Mouse (Mus musculus) left cerebral cortex, postnatal 14 days (tissue): ENCODE results near the gene March8. TPM values are rescaled to one million over a fixed set of nuclear protein-coding genes. Genes with fewer than 3 reads are reported as not detected.

Source experiments
- DNase-seq, 2 experiments: peaks; one replicate each; pipeline ENCODE4 v3.0.0; 2021 to 2022; ENCODE audit warnings: low spot score in 2 of 2, mixed read lengths in 1 of 2
- intact Hi-C: fragments of 180-260 bp; cut with DNase I; formaldehyde crosslinking; loops from one replicate; pipeline ENCODE4 v1.15.1; 2025
- total RNA-seq, 2 experiments: library from RNA; stranded (reverse); gene quantifications; 2 replicates each; pipeline ENCODE4 v1.2.3; 2021

March8 gene
- total RNA-seq, 2 experiments from 2014 or later: 52.8 to 54.3 TPM

DNA sequence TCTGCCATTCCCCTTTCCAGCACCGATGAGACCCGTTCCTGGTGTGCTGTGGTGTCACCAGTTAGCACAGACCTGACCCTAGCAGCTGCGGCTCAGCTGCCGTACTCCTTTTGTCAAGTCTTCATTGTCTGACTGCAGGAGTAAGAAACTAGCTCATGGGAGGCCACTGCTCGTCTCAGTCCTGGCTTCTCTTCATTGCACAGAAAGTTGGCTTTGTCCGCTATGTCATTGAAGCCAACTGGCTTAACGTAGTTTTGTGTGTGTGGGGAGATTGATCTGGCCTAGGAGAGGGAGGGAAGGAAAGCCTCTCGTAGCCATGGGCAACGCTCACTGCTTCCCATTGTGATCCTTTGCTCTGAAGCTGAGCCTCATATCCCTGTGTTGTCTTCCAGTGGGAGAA is 67.4 kb downstream of the March8 start:
- intact Hi-C loops: no loop called here
- no peak for DNase-seq

DNA sequence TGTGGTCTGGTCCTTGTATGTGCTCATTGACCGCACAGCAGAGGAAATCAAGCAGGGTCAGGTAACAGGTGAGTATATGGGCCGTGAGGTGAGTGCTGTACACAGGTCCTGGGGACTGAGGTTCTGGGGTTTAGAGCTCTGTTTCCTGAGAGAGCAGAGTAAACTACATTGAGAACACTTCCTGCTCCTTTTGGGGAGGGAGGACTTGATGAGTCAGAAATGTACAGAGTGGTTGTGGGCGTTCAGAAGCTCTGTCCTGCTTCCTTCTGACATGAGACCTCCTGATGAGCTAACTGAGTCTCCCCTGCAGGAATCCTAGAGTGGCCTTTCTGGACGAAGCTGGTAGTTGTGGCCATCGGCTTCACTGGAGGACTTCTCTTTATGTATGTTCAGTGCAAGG is 67.9 kb downstream of the March8 start:
- DNase-seq: no peak
- intact Hi-C loops: no loop called here

DNA sequence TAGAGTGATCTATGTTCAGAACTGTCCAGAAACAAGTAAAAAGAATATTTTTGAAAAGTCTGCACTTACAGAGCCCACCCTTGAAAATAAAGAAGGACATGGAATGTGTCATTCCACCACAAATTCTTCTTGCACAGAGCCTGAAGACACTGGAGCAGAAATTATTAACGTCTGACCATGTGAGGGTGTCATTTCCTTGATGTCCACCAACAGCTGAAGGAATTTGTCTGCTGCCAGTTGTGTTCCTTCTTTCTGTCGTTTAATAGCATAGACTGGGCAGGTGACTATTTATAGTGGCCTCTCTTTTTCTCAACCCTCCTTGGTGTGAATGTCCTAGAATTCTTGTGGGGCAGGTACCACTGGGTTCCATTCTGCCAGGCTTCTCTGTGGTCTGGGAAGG is 68.3 kb downstream of the March8 start:
- intact Hi-C loops: no loop called here
- no peak for DNase-seq

GRCm38 (mm10) chr6:116406680-116407079 is 68.9 kb downstream of the March8 start:
- intact Hi-C loops: no loop called here
- no peak for DNase-seq

- intact Hi-C loops: no loop called here
- DNase-seq: no peak
Observed at GRCm38 (mm10) chr6:116407216-116407615, 69.4 kb downstream of the March8 start.

DNA sequence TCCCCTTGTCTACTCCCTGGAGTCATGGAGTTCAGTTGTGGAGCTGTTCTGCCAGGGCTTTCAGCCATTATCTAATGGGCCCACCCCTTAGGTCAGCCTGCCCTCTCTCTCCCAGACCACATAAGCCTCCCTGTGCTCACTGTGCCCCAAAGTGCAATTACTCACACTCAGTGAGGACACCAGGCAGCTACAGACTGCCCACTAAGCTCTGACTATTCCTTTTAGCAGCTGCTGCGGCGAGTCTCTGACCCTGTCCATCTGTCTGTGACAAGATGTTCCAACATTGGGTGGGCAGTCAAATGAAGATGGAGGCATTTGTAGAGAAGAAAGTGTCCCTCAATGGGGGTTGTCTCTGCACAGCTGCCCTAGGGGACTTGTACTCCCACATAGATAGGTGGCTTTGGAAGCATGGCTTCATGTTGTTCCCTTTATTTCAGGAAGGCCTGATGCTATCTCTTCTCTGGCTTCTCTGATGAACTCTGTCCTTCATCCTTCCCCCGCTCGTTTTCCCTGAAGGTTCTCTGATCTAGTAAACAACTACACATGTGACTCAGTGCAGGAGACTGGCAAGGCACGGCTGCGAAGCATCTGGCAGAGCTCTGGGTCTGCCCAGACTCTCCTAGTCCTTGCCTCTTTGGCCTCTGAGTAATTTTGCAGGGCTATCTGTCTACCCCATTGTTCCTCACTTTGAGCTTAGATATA is 70.3 kb downstream of the March8 start:
- DNase-seq: no peak
- intact Hi-C loops: no loop called here

DNA sequence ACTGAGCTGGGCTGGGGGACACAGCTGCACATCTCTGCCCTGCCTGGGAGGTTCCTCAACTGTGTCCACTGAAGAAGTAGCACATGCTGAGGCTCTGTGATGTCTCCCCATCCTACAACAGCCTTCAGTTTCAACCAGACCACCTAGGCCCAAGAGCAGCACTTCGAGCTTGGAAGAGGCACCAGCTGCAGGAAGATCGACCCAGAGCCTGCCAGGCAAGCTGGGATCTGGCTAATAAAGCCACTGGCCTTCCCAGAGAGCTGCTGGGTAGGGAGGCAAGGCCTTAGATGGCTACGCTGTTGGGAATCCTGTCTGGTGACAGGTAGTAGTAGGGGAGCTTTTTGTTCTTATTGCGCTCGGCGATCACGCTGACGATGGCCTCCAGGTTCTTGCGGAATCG is 72.6 kb downstream of the March8 start:
- intact Hi-C loops: no loop called here
- no peak for DNase-seq

DNA sequence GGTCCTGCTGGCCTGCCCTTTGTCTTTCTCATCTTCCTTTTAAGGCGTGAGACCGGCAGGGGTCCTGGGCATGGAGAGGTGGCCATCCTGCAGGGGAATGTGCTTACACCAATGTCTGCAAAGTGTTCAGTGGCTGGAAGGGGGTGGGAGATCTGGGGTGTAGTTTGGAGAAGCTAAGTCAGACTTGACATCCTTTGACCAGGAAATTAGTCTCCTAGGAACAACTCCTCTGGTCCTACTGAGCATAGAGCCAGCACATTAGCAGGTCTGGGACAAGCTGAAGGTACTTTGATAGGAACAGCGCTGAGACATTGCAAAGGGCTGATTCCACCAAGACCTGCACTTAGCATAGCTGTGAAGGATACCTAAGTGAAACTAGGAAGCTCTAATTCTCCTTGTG is 73.9 kb downstream of the March8 start:
- no peak for DNase-seq
- intact Hi-C loops: no loop called here

DNA sequence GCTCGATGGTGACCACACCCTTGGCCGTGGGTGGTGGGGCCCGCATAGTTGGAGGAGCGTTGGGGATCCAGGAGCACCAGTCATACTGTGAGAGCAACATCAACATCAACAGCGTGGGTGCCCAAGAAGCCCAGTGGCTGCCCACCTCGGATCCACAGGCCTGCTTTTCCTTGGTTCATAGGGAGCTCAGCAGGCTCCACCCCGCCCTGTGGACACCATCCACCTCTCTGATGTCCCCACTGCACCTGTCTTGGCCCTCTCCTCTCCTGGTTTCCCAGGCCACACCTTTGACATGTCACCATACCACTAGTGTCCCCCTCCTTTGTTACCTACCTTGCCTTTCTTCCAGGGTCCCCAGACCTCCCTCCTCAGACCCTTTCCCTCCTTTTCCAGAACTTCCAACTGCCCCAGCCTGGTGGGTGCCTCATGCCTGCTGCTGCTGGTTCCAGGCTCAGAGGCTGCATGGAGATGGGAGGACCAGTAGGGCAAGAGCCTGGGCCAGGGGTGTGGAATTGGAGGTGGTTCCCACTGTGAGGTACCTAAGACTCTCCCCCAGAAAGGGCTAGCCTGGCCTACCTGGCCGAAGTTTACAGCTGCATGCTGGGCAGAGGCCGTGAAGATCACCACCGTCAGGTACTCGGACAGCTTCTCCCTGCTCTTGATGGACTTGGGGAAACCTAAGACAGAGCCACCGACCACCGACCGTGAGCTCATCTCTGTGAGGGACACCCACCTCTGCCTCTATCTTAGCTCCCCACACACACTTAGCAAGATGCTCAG is 74.9 kb downstream of the March8 start:
- intact Hi-C loops: no loop called here
- no peak for DNase-seq

DNA sequence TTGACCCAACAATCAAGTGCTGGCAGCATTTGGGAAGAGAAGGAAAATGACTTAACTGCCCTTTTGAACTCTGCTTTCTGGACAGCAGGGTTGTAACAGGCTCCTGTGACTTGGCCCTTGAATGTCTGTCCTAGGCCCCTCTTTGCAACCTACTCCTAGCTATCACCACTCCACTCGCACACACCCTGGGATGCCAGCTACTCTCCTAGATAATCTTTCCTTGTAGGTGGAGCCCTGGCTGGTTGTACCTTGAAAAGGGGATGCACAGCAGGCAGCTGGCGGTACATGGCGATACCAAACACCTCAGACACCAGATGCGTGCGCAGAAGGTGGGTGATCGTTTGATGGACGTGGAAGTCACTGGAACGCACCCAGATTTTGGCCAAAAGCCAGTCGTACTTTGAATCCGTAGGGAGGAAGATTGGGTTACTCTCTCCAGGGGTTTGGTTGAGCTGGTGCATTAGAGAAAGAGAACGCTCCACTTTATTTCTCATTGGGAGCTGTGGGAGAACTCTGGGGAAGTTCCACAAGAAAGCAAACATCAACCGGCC is 77.4 kb downstream of the March8 start:
- intact Hi-C loops: no loop called here
- no peak for DNase-seq

DNA sequence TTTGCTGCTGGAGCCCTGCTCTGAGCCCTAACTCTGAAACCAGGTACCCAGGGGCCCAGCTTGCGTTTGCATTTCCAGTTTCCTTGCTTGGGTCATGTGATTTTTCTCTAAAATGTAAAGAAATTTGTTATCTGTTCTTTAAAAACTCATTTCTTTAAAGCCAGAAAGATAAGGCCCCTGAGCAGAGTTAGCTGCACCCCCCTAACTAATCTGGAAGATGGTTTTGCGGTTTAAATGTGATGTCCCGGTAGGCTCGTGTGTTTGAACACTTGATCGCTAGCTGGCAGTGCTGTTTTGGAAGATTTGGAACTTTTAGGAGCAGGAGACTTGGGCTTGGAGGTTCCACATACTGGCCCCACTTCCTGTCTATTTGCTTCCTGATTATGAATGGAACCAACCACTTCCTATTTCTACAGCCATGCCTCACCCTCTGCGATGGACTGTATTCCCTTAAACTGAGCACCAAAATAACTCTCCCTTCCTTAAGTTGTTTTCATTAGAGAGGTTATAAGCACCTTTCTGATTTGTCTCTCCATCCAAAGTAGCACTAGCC is 78.3 kb downstream of the March8 start:
- intact Hi-C loops: no loop called here
- DNase-seq: no peak

DNA sequence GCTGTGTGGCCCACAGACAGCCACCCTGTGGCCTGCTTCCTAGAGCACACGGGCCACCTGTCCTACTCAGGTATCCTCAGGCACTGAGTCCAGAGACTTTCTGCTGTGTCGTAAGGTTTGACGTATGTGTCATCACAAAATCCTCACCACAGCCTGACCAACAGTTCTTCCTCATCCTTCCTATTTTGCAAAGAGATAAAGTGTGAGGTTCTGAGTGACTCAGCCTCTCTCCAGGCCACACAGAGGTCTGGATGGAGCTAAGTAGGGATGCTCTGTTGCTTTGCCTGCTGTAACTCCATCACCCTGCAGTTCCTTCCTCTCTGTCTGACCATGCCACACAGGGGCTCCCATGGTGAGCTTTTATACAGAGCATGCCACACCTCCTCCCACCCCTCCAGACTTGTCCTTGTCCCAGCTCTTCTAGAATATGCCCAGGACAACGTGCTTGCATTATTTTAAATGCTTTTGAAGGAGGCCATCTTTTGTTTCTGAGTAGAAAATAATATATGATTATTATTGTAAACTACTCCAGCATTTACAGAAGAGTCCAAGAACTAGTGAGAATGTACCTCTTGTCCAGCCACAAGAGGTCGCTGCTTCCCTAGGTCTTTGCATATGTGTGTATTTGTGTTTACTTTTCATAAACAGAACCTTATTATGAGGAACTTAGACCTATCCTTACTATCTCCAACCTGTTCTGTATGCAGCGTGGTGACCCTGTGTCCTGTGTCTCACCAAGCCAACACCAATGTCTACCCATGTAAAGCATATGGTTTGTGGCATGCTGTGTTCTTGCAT is 79.9 kb downstream of the March8 start:
- intact Hi-C loops: no loop called here

DNA sequence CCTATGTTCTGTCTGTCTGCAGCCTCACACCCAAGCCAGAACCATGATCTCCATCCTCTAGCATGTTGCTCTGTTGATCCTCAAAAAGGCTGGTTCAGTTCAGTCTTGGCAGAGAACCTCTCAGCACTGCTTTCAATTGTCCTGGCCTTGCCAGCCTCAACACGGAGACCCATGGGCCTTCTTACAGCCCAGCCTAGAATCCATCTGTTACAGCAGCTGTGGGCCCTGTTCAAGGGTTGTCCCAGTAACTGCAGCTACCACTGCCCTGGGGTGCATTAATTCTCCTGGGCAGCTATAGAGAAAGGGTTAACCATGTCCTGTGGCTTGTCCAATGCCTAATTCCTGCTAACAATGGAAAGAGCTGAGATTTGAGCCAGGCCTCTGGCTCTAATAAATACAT is 80.7 kb downstream of the March8 start:
- DNase-seq: no peak
- intact Hi-C loops: no loop called here

More for the DNA sequence above, 79.9 kb downstream of the March8 start:
- DNase-seq: no peak

- intact Hi-C loops: loop anchor here (5.0 kb wide), 1 partner anchor 157 kb away; the partner anchor contains the start of gene Zfand4
- DNase-seq: no peak
Observed at GRCm38 (mm10) chr6:116419699-116420098, 81.9 kb downstream of the March8 start.

GRCm38 (mm10) chr6:116420271-116420670 is 82.4 kb downstream of the March8 start:
- intact Hi-C loops: loop anchor here (5.0 kb wide), 1 partner anchor 158 kb away; the partner anchor contains the start of gene Zfand4

DNA sequence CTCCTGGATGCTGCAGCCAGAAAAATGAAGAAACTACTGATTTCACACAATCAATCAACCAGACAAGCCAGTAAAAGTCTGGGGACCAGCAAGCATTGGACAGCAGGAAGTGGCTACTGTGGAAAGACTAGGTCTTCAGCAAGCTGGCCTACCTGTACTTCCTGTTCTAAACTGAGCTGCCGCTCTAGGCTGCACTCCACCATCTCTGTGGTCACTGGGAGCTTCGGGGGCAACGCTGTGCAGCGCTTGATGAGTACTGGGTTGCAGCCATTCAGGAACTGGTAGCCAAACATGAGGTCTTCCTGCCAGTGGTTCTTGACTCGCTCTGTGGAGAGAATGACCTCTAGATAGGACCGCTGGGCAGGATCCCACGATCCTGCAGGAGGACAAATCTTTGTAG is 85.2 kb downstream of the March8 start:
- no peak for DNase-seq
- intact Hi-C loops: loop anchor here (5.0 kb wide), 1 partner anchor 161 kb away; the partner anchor contains the start of gene Zfand4

More at GRCm38 (mm10) chr6:116420271-116420670, 82.4 kb downstream of the March8 start:
- DNase-seq: no peak

DNA sequence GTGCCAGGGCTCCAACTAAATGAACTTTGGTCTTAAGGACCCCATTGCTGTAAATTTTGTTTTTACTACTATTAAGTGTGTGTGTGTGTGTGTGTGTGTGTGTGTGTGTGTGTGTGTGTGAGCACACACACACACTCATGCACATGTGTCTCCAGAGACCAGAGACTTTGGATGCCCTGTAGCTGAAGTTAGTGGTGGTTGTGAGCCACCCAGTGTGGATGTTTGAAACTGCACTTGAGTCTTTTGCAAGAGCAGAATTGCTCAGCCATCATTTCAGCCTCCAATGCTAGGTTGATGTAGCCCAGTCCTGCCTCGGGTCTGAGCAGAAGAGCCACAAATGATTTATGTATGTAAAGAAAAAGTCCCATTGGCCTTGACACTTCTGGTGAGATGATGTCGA is 85.8 kb downstream of the March8 start:
- peak; percentile 47 to 66 for DNase-seq
- intact Hi-C loops: loop anchor here (5.0 kb wide), 1 partner anchor 161 kb away; the partner anchor contains the start of gene Zfand4

DNA sequence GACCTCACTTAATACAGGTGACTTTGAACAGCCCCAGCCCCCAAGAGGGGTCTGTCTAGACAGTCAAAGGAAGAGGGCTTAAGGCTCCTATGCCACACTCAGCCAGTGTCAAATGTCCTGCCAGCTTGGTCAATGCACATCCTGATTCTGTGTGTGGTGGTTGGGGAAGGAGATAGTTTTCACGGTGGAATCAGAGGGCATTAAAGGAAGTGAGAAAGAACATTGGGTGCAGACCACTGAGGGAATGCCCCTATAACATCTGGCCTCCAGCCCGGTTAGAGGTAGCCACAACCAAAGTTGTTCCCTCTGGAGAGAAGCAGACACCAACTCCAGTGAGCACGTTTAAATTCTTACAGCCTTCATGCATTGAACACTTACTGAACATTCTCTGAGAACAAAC is 89.7 kb downstream of the March8 start:
- intact Hi-C loops: no loop called here
- no peak for DNase-seq

DNA sequence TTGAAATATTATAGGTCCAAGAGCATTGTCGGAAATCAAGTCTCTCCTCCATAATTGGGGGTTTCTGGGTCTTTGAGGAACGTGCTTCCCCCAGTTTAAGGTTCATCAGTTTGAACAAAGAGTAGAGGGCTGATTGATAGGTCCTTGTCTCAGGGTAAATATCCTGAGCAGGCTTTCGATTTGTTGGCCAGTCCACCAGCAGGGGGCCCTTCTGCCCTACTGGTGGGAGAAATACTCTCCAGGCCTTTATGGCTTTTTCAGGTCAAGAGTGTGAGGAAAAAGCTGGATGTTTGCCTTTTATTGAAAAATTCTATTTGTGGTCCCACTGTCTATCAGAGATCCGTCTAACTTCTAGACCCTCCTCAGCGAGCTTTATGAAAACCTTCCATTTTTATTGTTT is 90.5 kb downstream of the March8 start:
- no peak for DNase-seq
- intact Hi-C loops: no loop called here
